Mouse (Mus musculus) left cerebral cortex, adult 18-20 months (tissue): ENCODE data around the gene Adgrg3. TPM values are rescaled to one million over a fixed set of nuclear protein-coding genes. Genes with fewer than 3 reads are reported as not detected.

Experiments used
- DNase-seq, 2 experiments: peaks; one replicate each; pipeline ENCODE4 v3.0.0; 2021 to 2022; ENCODE audit warnings: low spot score in 2 of 2, mixed read lengths in 1 of 2
- long read RNA-seq, 2 experiments: library from polyadenylated mRNA; stranded (forward); transcript quantifications; one replicate each; pipeline ENCODE4 v2.0.0; 2021
- total RNA-seq, 2 experiments: library from RNA; stranded (reverse); gene quantifications; 2 replicates each; pipeline ENCODE4 v1.2.3; 2021

The Adgrg3 gene
- total RNA-seq = under 1 TPM; 0.30 to 0.87 TPM
- long read RNA-seq, experiment 1, partial matches to known transcripts = 0 of 1 reads
- long read RNA-seq, experiment 1, other reads (novel, unspliced or antisense) = 1 of 1 reads
- long read RNA-seq, experiment 2 = 0 reads

DNA sequence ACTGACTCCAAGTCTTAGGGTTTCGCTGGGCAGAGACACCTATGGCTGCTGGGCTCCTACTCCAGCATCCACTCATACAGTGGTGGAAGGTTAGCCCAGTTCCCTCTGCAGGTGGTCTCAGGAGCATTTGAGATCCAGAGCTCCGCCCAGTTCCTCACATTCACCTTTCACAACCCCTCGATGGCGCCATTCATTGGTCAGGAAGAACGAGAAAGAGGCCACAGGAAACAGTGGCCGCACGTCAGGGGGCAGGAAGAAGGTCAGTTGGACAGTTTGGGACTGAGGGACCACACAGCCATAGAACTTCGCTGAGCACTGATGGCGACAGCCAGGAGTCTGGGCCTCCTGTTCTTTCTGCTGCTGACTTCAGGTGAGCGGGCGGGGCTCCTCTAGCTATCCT is at the start of gene Adgrg3:
Adgrg3 (plus strand) TSS at position 242 of the 400 bp plus-strand sequence.
- DNase-seq = no peak

DNA sequence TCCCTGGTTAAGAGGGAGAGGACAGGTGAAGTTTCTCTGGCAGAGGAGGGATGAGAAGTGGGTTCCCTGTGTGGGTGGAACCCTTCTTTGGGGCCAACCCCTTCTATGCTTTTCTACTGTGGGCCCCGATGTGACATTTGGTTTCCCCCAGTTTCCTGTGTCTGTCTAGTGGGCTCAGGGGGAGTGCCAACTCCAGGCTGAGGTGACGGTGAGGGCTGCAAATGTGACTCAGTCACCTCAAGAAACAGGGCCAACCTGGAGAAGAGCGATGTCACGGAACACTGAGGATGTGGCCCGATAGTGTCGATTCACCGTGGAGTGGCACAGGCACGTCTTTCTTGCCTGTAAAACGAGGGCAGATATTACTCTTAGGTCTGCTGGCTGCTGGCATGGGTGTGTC is 44.2 kb upstream of the Adgrg3 start:
- no peak for DNase-seq

DNA sequence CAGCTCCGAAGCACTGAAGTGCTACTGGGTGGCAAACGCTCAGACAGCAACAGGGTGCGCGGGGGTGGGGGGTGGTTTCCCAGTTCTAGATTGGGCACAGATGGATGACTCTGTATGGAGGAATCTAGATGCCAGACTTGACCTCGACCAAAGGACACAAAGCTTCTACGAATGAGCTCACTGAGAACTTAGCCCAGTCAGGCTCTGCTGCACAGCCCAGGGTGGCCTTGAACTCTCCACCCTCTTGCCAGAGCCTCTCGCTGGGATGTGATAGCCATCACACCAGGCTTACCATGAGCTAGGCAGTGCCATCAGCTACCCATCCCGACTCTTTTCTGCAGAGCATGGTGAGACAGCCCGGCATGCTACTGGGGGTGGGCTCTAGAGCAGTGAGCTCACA is 43.7 kb upstream of the Adgrg3 start:
- no peak for DNase-seq

- no peak for DNase-seq
Measured at GRCm38 (mm10) chr8:94974467-94975165, 42.9 kb upstream of the Adgrg3 start, which contains the start of gene Adgrg1. TSS of gene Adgrg1 (plus strand) at chr8:94974751.

- no peak for DNase-seq
Measured at GRCm38 (mm10) chr8:94976651-94977417, 40.7 kb upstream of the Adgrg3 start.

GRCm38 (mm10) chr8:94978131-94978530 is 39.4 kb upstream of the Adgrg3 start:
- DNase-seq = no peak

DNA sequence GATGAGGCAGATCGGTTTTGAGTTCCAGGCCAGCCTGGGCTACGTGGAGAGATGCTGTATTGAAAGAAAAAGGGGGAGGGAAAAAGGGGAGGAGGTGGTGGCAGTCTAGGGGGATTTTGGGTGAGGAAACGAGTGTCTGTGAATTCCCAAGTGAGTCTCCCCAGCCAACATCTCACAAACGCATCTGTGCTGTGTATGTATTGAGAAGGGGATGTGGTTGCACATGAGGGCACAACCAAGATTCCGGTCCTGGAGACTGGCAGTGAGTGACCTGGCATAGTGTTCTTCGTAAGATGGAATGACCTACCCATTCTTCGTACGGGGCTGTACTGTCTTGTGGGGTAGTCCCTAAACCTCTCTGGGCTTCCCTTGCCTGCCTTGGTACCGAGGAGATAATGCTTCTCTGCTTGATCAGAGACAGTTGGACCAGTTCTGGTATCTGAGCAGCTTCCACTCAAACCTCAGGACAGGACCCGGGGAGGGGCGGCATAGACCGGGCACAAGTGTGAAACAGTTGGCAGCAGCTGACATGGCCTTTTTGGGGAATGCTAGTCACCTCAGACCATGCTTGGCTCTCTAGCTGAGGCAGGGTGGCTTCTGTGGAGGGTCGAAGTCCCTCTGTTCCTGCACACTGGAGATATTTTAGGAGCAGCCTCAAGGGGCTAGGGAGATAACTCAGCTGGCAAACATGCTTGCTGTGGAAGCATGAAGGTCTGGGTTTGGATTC is 38.7 kb upstream of the Adgrg3 start:
- no peak for DNase-seq

DNA sequence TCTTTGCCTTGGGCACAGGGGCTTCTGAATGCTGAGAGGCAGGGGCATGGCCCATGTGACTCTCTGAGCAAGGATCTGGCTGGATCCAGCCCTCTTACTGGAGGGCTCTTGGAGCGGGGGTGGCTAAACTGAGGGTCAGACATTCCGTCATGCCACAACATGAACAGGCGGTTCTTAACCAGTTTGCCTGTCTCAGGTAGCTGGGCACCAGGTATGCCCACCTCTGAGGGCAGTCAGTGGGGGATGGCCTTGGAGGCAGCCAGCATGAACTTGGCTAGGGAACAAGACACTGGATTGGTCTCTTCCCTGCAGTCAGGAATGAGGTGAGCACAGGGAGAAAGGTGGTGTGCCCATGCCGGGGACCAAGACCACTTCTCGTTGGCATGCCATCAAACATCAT is 37.3 kb upstream of the Adgrg3 start:
- DNase-seq = no peak

DNA sequence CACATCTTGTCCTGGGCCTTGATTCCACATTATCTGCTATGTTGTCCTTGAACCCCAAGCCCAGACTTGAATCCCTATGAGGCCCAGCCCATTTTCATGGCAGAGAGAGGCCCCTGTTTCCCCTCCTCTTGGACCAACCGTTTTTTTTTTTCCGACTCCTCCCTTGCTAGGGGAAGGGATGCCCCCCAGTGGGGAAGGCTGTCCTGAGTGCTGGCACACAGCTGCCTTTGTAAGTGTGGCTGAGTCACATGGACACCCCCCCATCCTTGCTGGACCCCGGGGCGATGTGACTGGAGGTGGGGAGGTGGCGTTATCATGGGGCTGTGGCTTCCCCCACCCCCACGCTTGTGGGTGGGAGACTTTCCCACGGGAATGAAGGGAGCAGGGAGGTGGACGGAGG is 36.5 kb upstream of the Adgrg3 start:
- no peak for DNase-seq

DNA sequence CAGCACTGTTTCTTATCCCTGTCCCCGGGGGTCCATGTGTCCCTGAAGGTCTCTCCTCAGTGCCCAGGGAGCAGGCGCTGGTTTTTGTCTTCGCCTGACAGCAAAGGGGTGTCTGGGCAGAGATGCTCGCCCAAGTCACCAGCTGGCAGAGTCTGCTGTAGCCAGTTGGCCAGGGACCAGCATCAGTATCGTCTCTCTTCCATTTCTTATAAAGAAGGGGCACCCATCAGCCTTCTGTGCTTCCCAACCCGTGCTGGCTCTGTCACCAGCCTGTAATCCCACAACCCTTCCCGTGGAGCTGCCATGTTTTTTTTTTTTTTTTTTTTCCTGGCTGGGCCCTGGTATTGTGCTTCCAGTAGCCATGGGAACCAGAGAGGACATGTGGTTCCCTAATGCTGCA is 35.6 kb upstream of the Adgrg3 start:
- no peak for DNase-seq

DNA sequence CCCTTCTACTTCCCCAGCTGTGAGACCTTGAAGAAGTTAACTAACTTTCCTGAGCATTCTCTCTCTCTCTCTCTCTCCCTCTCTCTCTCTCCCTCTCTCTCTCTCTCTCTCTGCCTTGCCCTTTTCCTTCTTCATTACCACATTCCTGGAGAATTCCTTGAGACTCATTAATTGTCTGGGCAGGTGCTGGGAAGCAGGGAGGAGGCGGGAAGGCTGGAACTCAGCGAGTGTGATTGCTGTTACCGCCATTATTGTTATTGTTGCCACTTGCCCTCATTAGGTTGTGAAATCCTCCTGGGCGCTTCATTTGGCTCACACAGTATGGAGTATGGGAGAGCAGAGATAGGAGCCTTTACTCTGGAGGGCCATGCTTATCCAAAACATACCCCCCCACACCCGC is 34.3 kb upstream of the Adgrg3 start:
- no peak for DNase-seq

DNA sequence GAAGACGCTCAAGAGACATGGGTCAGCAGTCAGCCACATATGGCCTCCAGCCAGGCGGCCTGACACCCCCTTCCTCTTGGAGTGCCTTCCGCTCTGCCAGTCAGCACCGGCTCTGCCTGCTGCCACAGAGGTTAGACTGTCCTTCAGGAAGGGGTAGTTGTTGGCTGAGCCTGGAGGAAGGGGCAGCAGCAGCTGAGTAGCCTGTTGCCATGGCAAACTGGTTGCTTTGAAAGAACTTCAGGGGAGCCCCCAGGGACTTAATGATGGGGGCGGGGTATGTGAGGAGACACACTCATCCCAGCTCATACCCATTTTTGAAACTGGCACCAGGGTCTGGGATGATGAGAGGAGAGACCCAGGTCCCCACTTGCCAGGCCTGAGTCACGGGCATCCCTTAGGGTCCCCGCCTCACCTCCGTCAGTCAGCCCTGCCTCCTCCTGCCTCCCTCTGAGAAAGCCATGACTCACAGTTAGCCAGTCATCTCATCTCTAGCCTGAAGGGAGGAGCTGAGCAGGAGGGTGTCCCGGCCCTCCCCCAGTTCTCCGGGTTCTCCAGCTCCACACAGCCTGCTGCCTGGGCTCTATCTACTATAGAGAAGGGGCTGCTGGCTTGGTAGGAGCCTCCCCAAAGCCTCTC is 33.5 kb upstream of the Adgrg3 start:
- DNase-seq = peak; percentile 47 to 65

- no peak for DNase-seq
Measured at GRCm38 (mm10) chr8:94985023-94985422, 32.5 kb upstream of the Adgrg3 start.

DNA sequence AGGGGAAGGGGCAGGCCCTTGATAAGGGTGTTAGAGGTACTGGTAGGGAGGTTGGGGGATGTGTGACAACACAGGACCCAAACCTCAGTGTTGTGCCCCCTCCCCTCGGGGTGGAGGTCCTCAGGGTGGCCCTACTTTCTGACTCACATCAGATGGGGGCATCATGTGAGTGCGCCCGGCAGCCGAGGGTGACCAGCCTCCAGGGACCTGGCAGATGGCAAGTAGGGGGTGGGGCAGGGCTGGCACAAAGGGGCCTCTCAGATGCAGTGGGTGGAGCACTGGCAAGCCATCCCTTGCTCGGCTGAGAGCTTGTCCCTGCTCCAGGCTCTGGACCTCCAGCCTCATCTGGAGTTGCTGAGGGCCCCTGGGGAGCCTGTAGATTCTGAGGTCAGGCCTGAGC is 30.8 kb upstream of the Adgrg3 start:
- DNase-seq = peak; percentile 20 to 33

DNA sequence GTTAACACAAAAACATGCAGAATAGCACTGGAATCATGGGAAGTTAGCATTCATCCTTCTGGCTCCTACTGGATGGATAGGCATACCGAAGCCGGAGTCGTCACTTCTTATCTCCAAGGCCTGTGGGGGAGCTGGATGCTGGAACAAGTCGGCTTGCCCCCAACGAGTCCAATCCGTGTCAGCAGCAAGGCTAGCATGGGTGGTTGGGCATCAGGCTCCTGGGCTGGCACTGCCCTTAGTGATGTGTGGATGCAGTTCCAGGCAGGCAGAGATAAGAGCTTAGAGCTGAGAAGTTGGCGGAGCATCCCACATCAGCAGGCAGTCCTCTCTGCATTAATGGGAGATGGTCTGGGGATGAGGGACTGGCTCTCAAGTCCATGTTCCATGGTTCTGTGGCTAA is 29.9 kb upstream of the Adgrg3 start:
- no peak for DNase-seq

- DNase-seq = no peak
Measured at GRCm38 (mm10) chr8:94988619-94989018, 28.9 kb upstream of the Adgrg3 start.

DNA sequence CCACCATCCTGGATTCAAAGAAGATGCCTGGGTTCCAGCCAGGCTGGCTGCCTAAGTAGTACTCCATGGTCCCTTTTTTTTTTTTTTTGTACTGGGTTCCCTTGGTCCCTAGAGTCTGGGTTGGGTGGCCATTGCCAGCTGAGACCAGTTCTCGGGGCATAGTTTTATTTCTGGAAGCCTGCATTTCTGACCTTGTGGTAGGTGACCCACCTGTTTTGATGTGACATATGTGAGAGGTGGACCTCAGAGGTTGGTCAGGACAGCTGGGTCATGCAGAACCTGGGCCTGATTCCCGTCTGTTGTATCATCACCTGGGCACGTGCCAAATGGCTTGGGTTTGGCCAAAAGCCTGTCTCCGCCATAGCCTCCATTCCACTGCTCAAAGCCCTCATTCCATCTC is 27.8 kb upstream of the Adgrg3 start:
- no peak for DNase-seq

GRCm38 (mm10) chr8:94990598-94991453 is 26.7 kb upstream of the Adgrg3 start:
- no peak for DNase-seq

GRCm38 (mm10) chr8:94991454-94991994 is 26.0 kb upstream of the Adgrg3 start:
- no peak for DNase-seq

GRCm38 (mm10) chr8:94992010-94992409 is 25.5 kb upstream of the Adgrg3 start:
- DNase-seq = no peak
